Mouse (Mus musculus): Measurements from ENCODE around the gene Pex19. TPM values are rescaled to one million over a fixed set of nuclear protein-coding genes. Genes with fewer than 3 reads are reported as not detected.

Pex19 gene
- total and polyA plus RNA-seq, 2 experiments from 2014 or later, result 140 to 154 TPM

- Histone ChIP-seq H3K27me3 (ENCODE audit: insufficient read depth, low read length) (no peaks in the 10 kb centered on the region), H3K4me3 (ENCODE audit: low read depth, low read length) (peak overlapping the region; percentile 99), H3K9ac (replicated peaks; ENCODE audit: low read length, poor library complexity, severe bottlenecking) (peak overlapping the region; percentile 98), H3K9me3 (ENCODE audit: low read length) (no peaks in the 10 kb centered on the region), H3K4me1 (ENCODE audit: insufficient read depth, low read length) (peaks cover 15% of the 10 kb centered on the region), H3K4me2 (ENCODE audit: low read depth, low read length, poor library complexity, severe bottlenecking) (peak overlapping the region; percentile 85), H3K36me3 (ENCODE audit: insufficient read depth, low read length) (0 out of 2 replicates have a peak, but pooled peaks cover 6% of the 10 kb centered on the region), H3K27ac (ENCODE audit: low read depth, low read length) (peak overlapping the region; percentile 86)
- WGBS, result 13% methylated on average over 19 of the region's 19 CpGs
- ATAC-seq (ENCODE audit: low FRiP score), result no peak
- no peak for DNase-seq (ENCODE audit: low spot score)
- TF ChIP-seq CTCF (IDR thresholded peaks at IDR 0.05), result no peak
Measured at GRCm38 (mm10) chr1:172148955-172149815, 22.6 kb downstream of the Pex19 start.

DNA sequence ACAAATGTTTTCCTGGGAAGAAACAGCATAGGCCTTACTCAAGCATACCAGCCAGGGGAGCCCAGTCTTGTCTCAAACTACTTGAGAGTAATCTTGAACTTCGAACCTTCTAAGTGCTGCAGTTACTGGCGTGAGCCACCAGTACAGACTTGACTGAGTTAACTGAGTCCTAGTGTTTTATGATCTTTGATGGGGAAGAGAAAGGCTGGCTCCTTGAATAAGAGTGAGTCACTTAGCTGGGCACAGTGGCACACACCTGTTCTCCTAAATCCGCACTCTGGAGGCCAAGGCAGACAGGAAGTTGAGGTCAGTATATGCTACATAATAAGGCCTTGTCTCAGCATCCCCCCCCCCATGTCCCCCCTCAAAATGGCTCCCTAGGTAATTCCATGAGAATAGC, 28.0 kb downstream of the Pex19 start:
- peaks cover 6% of the 10 kb centered on the region; the same call in 1 of the 2 replicates for H3K4me1 ChIP-seq (ENCODE audit: insufficient read depth, low read length)
- no peak overlapping the region for H3K4me2 ChIP-seq (ENCODE audit: low read depth, low read length, poor library complexity, severe bottlenecking)
- 0 out of 2 replicates have a peak, but pooled peaks cover 16% of the 10 kb centered on the region for H3K36me3 ChIP-seq (ENCODE audit: insufficient read depth, low read length)
- H3K9ac ChIP-seq (replicated peaks; ENCODE audit: low read length, poor library complexity, severe bottlenecking), result no peak overlapping the region
- no peaks in the 10 kb centered on the region for H3K27me3 ChIP-seq (ENCODE audit: insufficient read depth, low read length)
- H3K4me3 ChIP-seq (ENCODE audit: low read depth, low read length), result no peak overlapping the region
- no peak overlapping the region for H3K27ac ChIP-seq (ENCODE audit: low read depth, low read length)
- 93% methylated on average over 3 of the region's 3 CpGs for WGBS
- no peak for TF ChIP-seq CTCF (IDR thresholded peaks at IDR 0.05)
- no peaks in the 10 kb centered on the region for H3K9me3 ChIP-seq (ENCODE audit: low read length)
- no peak for DNase-seq (ENCODE audit: low spot score)
- no peak for ATAC-seq (ENCODE audit: low FRiP score)

GRCm38 (mm10) chr1:172155518-172155917, 29.0 kb downstream of the Pex19 start:
- 0 out of 2 replicates have a peak, but pooled peaks cover 16% of the 10 kb centered on the region for H3K36me3 ChIP-seq (ENCODE audit: insufficient read depth, low read length)
- H3K27ac ChIP-seq (ENCODE audit: low read depth, low read length), result no peak overlapping the region
- no peaks in the 10 kb centered on the region for H3K4me1 ChIP-seq (ENCODE audit: insufficient read depth, low read length)
- DNase-seq (ENCODE audit: low spot score), result no peak
- no peak for TF ChIP-seq CTCF (IDR thresholded peaks at IDR 0.05)
- H3K27me3 ChIP-seq (ENCODE audit: insufficient read depth, low read length), result no peaks in the 10 kb centered on the region
- no peak overlapping the region for H3K4me2 ChIP-seq (ENCODE audit: low read depth, low read length, poor library complexity, severe bottlenecking)
- H3K9me3 ChIP-seq (ENCODE audit: low read length), result no peaks in the 10 kb centered on the region
- WGBS, result 96% methylated on average over 3 of the region's 3 CpGs
- no peak overlapping the region for H3K4me3 ChIP-seq (ENCODE audit: low read depth, low read length)
- H3K9ac ChIP-seq (replicated peaks; ENCODE audit: low read length, poor library complexity, severe bottlenecking), result no peak overlapping the region
- no peak for ATAC-seq (ENCODE audit: low FRiP score)

DNA sequence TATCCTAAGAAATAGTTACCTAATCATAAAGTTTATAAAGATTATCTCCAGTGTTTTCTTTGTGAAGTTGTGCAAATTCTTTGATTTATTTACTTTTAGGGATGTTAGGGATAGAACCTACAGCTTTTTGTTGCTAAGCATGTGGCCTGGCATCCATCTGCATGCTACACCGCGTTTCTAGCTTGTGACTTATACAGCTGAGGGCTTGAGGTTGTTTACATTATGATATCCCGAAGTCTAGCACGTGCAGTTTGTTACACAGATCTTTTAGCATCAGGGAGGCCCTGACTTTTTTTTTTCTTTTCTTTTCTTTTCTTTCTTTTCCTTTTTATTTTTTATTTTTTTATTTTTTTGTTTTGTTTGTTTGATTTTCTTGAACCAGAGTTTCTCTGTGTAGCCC, 33.4 kb downstream of the Pex19 start:
- Histone ChIP-seq H3K9me3 (ENCODE audit: low read length) (no peaks in the 10 kb centered on the region), H3K4me2 (ENCODE audit: low read depth, low read length, poor library complexity, severe bottlenecking) (no peak overlapping the region), H3K4me1 (ENCODE audit: insufficient read depth, low read length) (no peaks in the 10 kb centered on the region), H3K27me3 (ENCODE audit: insufficient read depth, low read length) (no peaks in the 10 kb centered on the region), H3K27ac (ENCODE audit: low read depth, low read length) (no peak overlapping the region), H3K9ac (replicated peaks; ENCODE audit: low read length, poor library complexity, severe bottlenecking) (no peak overlapping the region), H3K4me3 (ENCODE audit: low read depth, low read length) (no peak overlapping the region), H3K36me3 (ENCODE audit: insufficient read depth, low read length) (0 out of 2 replicates have a peak, but pooled peaks cover 5% of the 10 kb centered on the region)
- DNase-seq (ENCODE audit: low spot score) (no peak), ATAC-seq (ENCODE audit: low FRiP score) (no peak)
- TF ChIP-seq CTCF (IDR thresholded peaks at IDR 0.05), result no peak
- WGBS, result 84% methylated on average over 4 of the region's 4 CpGs

GRCm38 (mm10) chr1:172160508-172160907, 34.0 kb downstream of the Pex19 start:
- Histone ChIP-seq H3K9ac (replicated peaks; ENCODE audit: low read length, poor library complexity, severe bottlenecking) (no peak overlapping the region), H3K4me3 (ENCODE audit: low read depth, low read length) (no peak overlapping the region), H3K4me2 (ENCODE audit: low read depth, low read length, poor library complexity, severe bottlenecking) (no peak overlapping the region), H3K36me3 (ENCODE audit: insufficient read depth, low read length) (0 out of 2 replicates have a peak, but pooled peaks cover 5% of the 10 kb centered on the region), H3K9me3 (ENCODE audit: low read length) (no peaks in the 10 kb centered on the region), H3K4me1 (ENCODE audit: insufficient read depth, low read length) (no peaks in the 10 kb centered on the region), H3K27me3 (ENCODE audit: insufficient read depth, low read length) (no peaks in the 10 kb centered on the region), H3K27ac (ENCODE audit: low read depth, low read length) (no peak overlapping the region)
- ATAC-seq (ENCODE audit: low FRiP score), result no peak
- no peak for DNase-seq (ENCODE audit: low spot score)
- TF ChIP-seq CTCF (IDR thresholded peaks at IDR 0.05), result no peak

DNA sequence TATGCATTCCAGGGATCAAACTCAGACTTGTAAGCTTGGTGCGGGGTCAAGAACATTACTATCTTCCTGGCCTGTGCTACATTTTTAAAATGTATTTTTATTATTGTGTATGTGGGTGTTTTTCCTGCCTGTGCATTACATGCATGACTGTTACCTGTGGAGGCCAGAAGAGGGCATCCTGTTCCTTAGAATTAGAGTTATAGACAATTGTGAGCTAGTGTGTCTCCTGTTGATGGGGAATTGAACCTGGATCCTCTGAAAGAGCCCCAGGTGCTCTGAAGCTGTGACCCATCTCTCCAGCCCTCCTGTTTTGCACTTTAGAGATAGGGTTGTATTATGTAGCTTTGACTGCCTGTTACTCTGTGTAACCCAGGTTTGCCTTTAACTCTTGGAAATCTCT, 35.5 kb downstream of the Pex19 start:
- 90% methylated on average over 1 of the region's 1 CpGs for WGBS
- peak; percentile 65 for DNase-seq (ENCODE audit: low spot score)
- no peaks in the 10 kb centered on the region for H3K9me3 ChIP-seq (ENCODE audit: low read length)
- H3K4me1 ChIP-seq (ENCODE audit: insufficient read depth, low read length), result no peaks in the 10 kb centered on the region
- no peaks in the 10 kb centered on the region for H3K27me3 ChIP-seq (ENCODE audit: insufficient read depth, low read length)
- no peak overlapping the region for H3K27ac ChIP-seq (ENCODE audit: low read depth, low read length)
- ATAC-seq (ENCODE audit: low FRiP score), result no peak; the same call in 1 of the 2 replicates
- H3K9ac ChIP-seq (replicated peaks; ENCODE audit: low read length, poor library complexity, severe bottlenecking), result no peak overlapping the region
- TF ChIP-seq CTCF (IDR thresholded peaks at IDR 0.05), result peak; percentile 79
- no peak overlapping the region for H3K4me2 ChIP-seq (ENCODE audit: low read depth, low read length, poor library complexity, severe bottlenecking)
- H3K36me3 ChIP-seq (ENCODE audit: insufficient read depth, low read length), result peaks cover 7% of the 10 kb centered on the region; the same call in 1 of the 2 replicates
- no peak overlapping the region for H3K4me3 ChIP-seq (ENCODE audit: low read depth, low read length)

All from midbrain, postnatal 0 days (tissue).